Mouse (Mus musculus) heart, postnatal 0 days (tissue): ENCODE results near the gene Ddx46.

Experiments used
- CTCF ChIP-seq: IDR thresholded peaks from 2 replicates; pipeline ENCODE4 v1.5.1; 2016; ENCODE audit warnings: antibody characterized with exemption, control low read depth, low read depth
- EP300 ChIP-seq: IDR thresholded peaks from 2 replicates; pipeline ENCODE4 v1.6.1; 2016; ENCODE audit warnings: antibody characterized with exemption, low read depth

GRCm38 (mm10) chr13:55600657-55601056, 34.2 kb upstream of the Ddx46 start:
- TF ChIP-seq EP300 = no peak
- no peak for TF ChIP-seq CTCF
